Mouse (Mus musculus) liver, postnatal 0 days (tissue): Measurements from ENCODE around the gene Itga6. TPM values are rescaled to one million over a fixed set of nuclear protein-coding genes. Genes with fewer than 3 reads are reported as not detected.

ENCODE experiments used
- ATAC-seq: fragments of 200-750 bp; cut with Nextera tagmentation; 2 replicates; pipeline ENCODE4 v1.8.0; 2017; ENCODE audit warnings: mild to moderate bottlenecking, moderate library complexity
- DNase-seq: peaks from one replicate; pipeline ENCODE4 v3.0.0-alpha.2; 2016
- H3K27ac ChIP-seq: fragments of 300-500 bp; sonication (generic); 2 replicates; pipeline ENCODE4 v1.5.1; 2014; ENCODE audit warnings: antibody characterized with exemption, moderate library complexity, mild to moderate bottlenecking, low read depth
- H3K27me3 ChIP-seq: fragments of 300-500 bp; sonication (generic); 2 replicates; pipeline ENCODE4 v1.6.1; 2014; ENCODE audit warnings: low read length, control low read depth, mixed read lengths; ENCODE audit not compliant: insufficient read depth
- H3K36me3 ChIP-seq: fragments of 300-500 bp; sonication (generic); replicated peaks from 2 replicates; pipeline ENCODE4 v1.6.1; 2014; ENCODE audit warnings: mild to moderate bottlenecking, control low read depth, low read length, moderate library complexity, mixed read lengths; ENCODE audit not compliant: insufficient read depth
- H3K4me1 ChIP-seq: fragments of 300-500 bp; sonication (generic); 2 replicates; pipeline ENCODE4 v1.6.1; 2014; ENCODE audit warnings: antibody characterized with exemption, mild to moderate bottlenecking, control low read depth; ENCODE audit not compliant: insufficient read depth
- H3K4me2 ChIP-seq: fragments of 300-500 bp; sonication (generic); 2 replicates; pipeline ENCODE4 v1.6.1; 2014; ENCODE audit warnings: low read depth, mild to moderate bottlenecking, low read length, moderate library complexity, mixed read lengths
- H3K4me3 ChIP-seq: fragments of 300-500 bp; sonication (generic); 2 replicates; pipeline ENCODE4 v1.5.1; 2014; ENCODE audit warnings: low read depth, low read length
- H3K9ac ChIP-seq: fragments of 300-500 bp; sonication (generic); replicated peaks from 2 replicates; pipeline ENCODE4 v1.6.1; 2014; ENCODE audit warnings: mild to moderate bottlenecking, moderate library complexity
- H3K9me3 ChIP-seq: fragments of 300-500 bp; sonication (generic); 2 replicates; pipeline ENCODE4 v1.6.1; 2016; ENCODE audit warnings: mild to moderate bottlenecking, control low read depth, low read length, mixed read lengths
- CTCF ChIP-seq: sonication (generic); IDR thresholded peaks from 2 replicates; pipeline ENCODE4 v1.5.1; 2016; ENCODE audit warnings: antibody characterized with exemption, low read depth
- EP300 ChIP-seq: IDR thresholded peaks from 2 replicates; pipeline ENCODE4 v1.6.1; 2016; ENCODE audit warnings: antibody characterized with exemption, low read depth, mild to moderate bottlenecking
- WGBS: fragments of 180-500 bp; shearing (Covaris S2); extraction: QIAGEN DNeasy Blood & Tissue Kit; methylation state at CpG from one replicate; pipeline ENCODE4 v1.1.7; 2014; ENCODE audit not compliant: insufficient replicate concordance; 5-methylcytosine and 5-hydroxymethylcytosine counted together
- polyA plus RNA-seq: library from polyadenylated mRNA; unstranded; fragments of >200 nt; fragmentation: Nextera tagmentation; extraction: Ambion mirVana; gene quantifications from 2 replicates; pipeline ENCODE4 v1.2.1, GENCODE M21; 2015

The Itga6 gene
- polyA plus RNA-seq, 1 experiment from 2014 or later: 7.5 TPM

- 66% methylated on average over 6 of the region's 6 CpGs for WGBS
- peaks cover 40% of the 10 kb centered on the region for H3K4me1 ChIP-seq
- H3K9me3 ChIP-seq: no peaks in the 10 kb centered on the region
- no peak for ATAC-seq
- H3K27me3 ChIP-seq: no peaks in the 10 kb centered on the region
- no peak for DNase-seq
- no peak for TF ChIP-seq CTCF
- no peak for TF ChIP-seq EP300
- no peak overlapping the region for H3K4me3 ChIP-seq
- no peak overlapping the region for H3K9ac ChIP-seq
- no peak overlapping the region for H3K4me2 ChIP-seq
- no peaks in the 10 kb centered on the region for H3K36me3 ChIP-seq
- H3K27ac ChIP-seq: no peak overlapping the region
Measured at GRCm38 (mm10) chr2:71810906-71811305, 65.5 kb downstream of the Itga6 start.

DNA sequence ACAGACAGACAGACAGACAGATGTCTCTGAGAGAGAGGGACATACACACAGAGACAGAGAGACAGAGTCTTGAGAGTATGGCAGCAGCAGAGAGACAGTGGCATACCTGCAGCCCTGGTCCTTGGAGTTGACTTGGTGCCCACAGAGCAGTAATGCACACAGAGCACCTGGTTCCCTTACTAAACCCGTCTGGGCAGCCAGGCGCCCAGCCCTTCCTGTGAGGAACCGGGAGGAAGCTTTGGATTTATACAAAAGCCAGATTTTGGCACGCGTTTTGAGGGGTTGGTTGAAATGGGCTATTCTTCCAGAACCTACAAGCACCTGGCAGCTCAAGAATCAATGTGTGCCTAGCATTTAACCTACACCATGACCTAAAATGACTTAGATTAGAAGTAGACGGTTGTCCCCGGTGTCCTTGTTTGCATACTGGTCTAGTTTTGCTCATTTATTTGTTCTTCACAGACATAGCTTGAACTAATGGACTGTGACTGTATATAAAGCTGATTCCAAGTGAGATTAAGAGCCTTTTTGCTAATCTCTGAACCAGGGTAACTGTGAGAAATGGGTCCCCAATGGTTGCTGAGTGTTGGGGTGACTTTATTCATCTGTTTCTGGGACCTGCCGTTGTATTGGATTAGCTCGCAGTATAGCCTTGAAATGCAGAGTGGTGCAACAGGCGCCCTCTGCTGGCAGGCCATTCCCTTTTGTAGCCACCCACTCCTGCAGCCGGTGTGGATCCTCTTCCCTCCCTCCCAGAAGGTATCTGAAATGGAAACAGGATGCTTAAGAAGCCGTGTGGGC lies 67.0 kb downstream of the Itga6 start:
- 27% methylated on average over 12 of the region's 12 CpGs for WGBS

DNA sequence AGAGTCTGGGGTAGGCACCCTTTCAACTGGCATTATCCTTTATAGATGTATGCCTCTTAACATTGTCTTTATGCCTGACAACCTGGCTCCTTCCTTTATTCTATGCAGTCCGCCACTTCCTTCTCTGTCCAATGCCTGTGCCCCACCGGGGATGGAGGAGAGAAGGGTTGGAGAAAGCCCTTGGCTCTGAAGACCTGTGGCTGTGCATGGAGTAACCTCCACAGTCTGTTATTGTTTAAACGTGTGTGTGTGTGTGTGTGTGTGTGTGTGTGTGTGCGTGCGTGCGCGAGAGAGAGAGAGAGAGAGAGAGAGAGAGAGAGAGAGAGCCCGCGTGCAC lies 67.6 kb downstream of the Itga6 start:
- Histone ChIP-seq H3K9me3 (no peaks in the 10 kb centered on the region), H3K27ac (no peak overlapping the region), H3K4me3 (no peak overlapping the region), H3K4me2 (0 out of 2 replicates have a peak overlapping the region, but pooled peaks have one; percentile 31), H3K4me1 (peaks cover 40% of the 10 kb centered on the region), H3K36me3 (no peaks in the 10 kb centered on the region), H3K9ac (no peak overlapping the region), H3K27me3 (no peaks in the 10 kb centered on the region)
- no peak for ATAC-seq
- WGBS: 51% methylated on average over 4 of the region's 9 CpGs
- DNase-seq: no peak
- TF ChIP-seq EP300: no peak
- TF ChIP-seq CTCF: no peak

More for the DNA sequence above, 67.0 kb downstream of the Itga6 start:
- Histone ChIP-seq H3K27me3 (no peaks in the 10 kb centered on the region), H3K4me3 (no peak overlapping the region), H3K9me3 (no peaks in the 10 kb centered on the region), H3K36me3 (no peaks in the 10 kb centered on the region), H3K9ac (no peak overlapping the region), H3K4me1 (peaks cover 40% of the 10 kb centered on the region), H3K27ac (peak overlapping the region; percentile 19; the same call in 1 of the 2 replicates), H3K4me2 (0 out of 2 replicates have a peak overlapping the region, but pooled peaks have one; percentile 31)
- DNase-seq (peak; percentile 83), ATAC-seq (peak; percentile 69)
- peak; percentile 90 for TF ChIP-seq CTCF
- TF ChIP-seq EP300: no peak

GRCm38 (mm10) chr2:71813371-71813770 lies 68.0 kb downstream of the Itga6 start:
- no peaks in the 10 kb centered on the region for H3K36me3 ChIP-seq
- no peak overlapping the region for H3K9ac ChIP-seq
- ATAC-seq: no peak
- no peak overlapping the region for H3K4me3 ChIP-seq
- peaks cover 40% of the 10 kb centered on the region for H3K4me1 ChIP-seq
- 51% methylated on average over 5 of the region's 8 CpGs for WGBS
- no peak overlapping the region for H3K4me2 ChIP-seq
- no peaks in the 10 kb centered on the region for H3K27me3 ChIP-seq
- H3K9me3 ChIP-seq: no peaks in the 10 kb centered on the region
- H3K27ac ChIP-seq: peak overlapping the region; percentile 40
- TF ChIP-seq EP300 (no peak), CTCF (no peak)
- no peak for DNase-seq

- 25% methylated on average over 3 of the region's 3 CpGs for WGBS
- Histone ChIP-seq H3K4me1 (peaks cover 40% of the 10 kb centered on the region), H3K36me3 (no peaks in the 10 kb centered on the region), H3K4me3 (no peak overlapping the region), H3K9me3 (no peaks in the 10 kb centered on the region), H3K27ac (peak overlapping the region; percentile 55; the same call in 1 of the 2 replicates), H3K27me3 (no peaks in the 10 kb centered on the region), H3K9ac (no peak overlapping the region), H3K4me2 (0 out of 2 replicates have a peak overlapping the region, but pooled peaks have one; percentile 13)
- ATAC-seq (peak; percentile 67), DNase-seq (peak; percentile 48)
- TF ChIP-seq EP300 (no peak), CTCF (no peak)
Measured at GRCm38 (mm10) chr2:71814016-71814415, 68.6 kb downstream of the Itga6 start.

DNA sequence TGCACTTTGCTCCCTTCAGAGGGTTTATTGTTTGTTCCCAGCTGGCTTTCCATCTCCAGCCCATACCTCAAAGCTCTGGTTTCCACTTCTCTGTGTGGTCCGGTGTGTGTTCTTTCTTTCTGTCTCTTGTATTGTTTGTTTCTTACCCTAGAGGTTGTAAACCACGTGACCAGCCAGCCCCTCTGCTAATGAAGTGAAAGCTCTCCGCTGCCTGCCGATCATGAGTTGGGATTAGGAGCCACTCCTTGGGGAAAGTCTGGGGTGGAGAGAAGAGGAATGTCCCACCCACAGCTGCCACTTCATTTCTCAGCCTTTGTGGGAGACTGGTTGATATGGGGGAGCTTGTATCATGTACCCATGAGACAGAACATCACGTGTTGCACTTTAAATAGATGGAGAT lies 69.9 kb downstream of the Itga6 start:
- H3K4me2 ChIP-seq: peak overlapping the region; percentile 23; the same call in 1 of the 2 replicates
- 39% methylated on average over 5 of the region's 5 CpGs for WGBS
- ATAC-seq (no peak), DNase-seq (no peak)
- H3K9me3 ChIP-seq: no peaks in the 10 kb centered on the region
- TF ChIP-seq CTCF: no peak
- TF ChIP-seq EP300: no peak
- no peak overlapping the region for H3K9ac ChIP-seq
- H3K27me3 ChIP-seq: no peaks in the 10 kb centered on the region
- H3K36me3 ChIP-seq: 0 out of 2 replicates have a peak, but pooled peaks cover 3% of the 10 kb centered on the region
- peaks cover 40% of the 10 kb centered on the region for H3K4me1 ChIP-seq
- no peak overlapping the region for H3K4me3 ChIP-seq
- H3K27ac ChIP-seq: no peak overlapping the region
